Mouse (Mus musculus): ENCODE measurements around the gene Ap2a2. TPM values are rescaled to one million over a fixed set of nuclear protein-coding genes. Genes with fewer than 3 reads are reported as not detected.
"Not testable (repeated sequence)": the region's sequence is repeated elsewhere in the genome, so short reads cannot be mapped to it uniquely, and the experiment has no call there.

The Ap2a2 gene
- polyA plus RNA-seq, 1 experiment, result 92.7 TPM

DNA sequence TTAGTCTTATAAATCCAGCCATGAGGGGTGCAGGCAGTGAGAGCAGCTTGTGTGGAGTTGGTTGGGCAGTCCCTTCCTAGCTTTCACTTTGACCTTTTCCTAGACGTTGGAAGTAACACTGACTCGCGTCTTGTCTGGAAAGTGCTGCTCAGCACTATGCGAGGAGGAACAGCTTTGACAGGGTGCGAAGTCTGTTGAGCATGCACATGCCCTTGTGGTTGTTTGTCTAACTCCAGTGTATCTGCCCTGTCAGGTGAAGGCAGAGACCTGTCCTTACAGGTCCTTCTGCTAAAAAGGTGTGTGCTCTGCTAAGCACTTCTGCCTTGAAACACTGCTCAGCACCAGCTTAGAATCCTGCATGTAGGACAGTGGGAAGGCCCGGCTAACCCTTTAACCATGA, 26.9 kb downstream of the Ap2a2 start:
- peaks cover 76% of the 10 kb centered on the region for H3K79me2 ChIP-seq (ENCODE audit: control insufficient read depth, insufficient read depth)
- H3K36me3 ChIP-seq (ENCODE audit: control insufficient read depth, insufficient read depth), result peaks cover 24% of the 10 kb centered on the region
- no peak overlapping the region for H3K4me3 ChIP-seq (ENCODE audit: insufficient read depth, poor library complexity, severe bottlenecking)
- H3K79me3 ChIP-seq (ENCODE audit: low read depth), result peaks cover 53% of the 10 kb centered on the region
- no peaks in the 10 kb centered on the region for H3K27me3 ChIP-seq (ENCODE audit: control insufficient read depth, insufficient read depth, insufficient read length)
- H3ac ChIP-seq (ENCODE audit: control insufficient read depth, insufficient read length, low read depth), result no peak overlapping the region
- no peak for TF ChIP-seq USF1 (IDR thresholded peaks at IDR 0.05; ENCODE audit: low read depth)
- TF ChIP-seq CEBPB (IDR thresholded peaks at IDR 0.05; ENCODE audit: low read depth), result no peak
- no peak for TF ChIP-seq FOSL1 (IDR thresholded peaks at IDR 0.05; ENCODE audit: insufficient read depth, low read length, poor library complexity, severe bottlenecking)
- no peak for TF ChIP-seq MAX (IDR thresholded peaks at IDR 0.05)
- no peak for TF ChIP-seq MYOG (IDR thresholded peaks at IDR 0.05; ENCODE audit: control insufficient read depth, extremely low read depth, insufficient read length)
- TF ChIP-seq CTCF (IDR thresholded peaks at IDR 0.05; ENCODE audit: control insufficient read depth, insufficient read depth, insufficient read length), result no peak
- no peak for TF ChIP-seq MYOD1 (IDR thresholded peaks at IDR 0.05; ENCODE audit: control insufficient read depth, insufficient read length, low read depth)

DNA sequence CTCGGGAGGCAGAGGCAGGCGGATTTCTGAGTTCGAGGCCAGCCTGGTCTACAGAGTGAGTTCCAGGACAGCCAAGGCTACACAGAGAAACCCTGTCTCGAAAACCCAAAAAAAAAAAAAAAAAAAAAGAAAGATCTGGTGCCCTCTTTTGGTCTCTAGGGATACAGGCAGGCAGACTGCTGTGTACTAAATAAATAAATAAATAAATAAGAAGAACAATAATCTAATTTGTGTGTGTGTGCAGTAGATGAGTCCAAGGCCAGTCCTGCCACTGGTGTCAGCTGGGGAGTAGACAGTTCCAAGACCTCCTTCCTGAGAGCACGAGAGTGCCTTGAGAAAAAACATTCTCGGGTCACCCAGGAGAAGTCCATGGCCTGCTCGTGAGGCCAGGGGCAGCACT, 28.3 kb downstream of the Ap2a2 start:
- not testable (repeated sequence) for H3K27me3 ChIP-seq (ENCODE audit: control insufficient read depth, insufficient read depth, insufficient read length); H3ac ChIP-seq (ENCODE audit: control insufficient read depth, insufficient read length, low read depth); H3K4me3 ChIP-seq (ENCODE audit: insufficient read depth, poor library complexity, severe bottlenecking)
- H3K79me3 ChIP-seq (ENCODE audit: low read depth), result peaks cover 48% of the 10 kb centered on the region
- H3K79me2 ChIP-seq (ENCODE audit: control insufficient read depth, insufficient read depth), result peaks cover 76% of the 10 kb centered on the region
- peaks cover 26% of the 10 kb centered on the region for H3K36me3 ChIP-seq (ENCODE audit: control insufficient read depth, insufficient read depth)

DNA sequence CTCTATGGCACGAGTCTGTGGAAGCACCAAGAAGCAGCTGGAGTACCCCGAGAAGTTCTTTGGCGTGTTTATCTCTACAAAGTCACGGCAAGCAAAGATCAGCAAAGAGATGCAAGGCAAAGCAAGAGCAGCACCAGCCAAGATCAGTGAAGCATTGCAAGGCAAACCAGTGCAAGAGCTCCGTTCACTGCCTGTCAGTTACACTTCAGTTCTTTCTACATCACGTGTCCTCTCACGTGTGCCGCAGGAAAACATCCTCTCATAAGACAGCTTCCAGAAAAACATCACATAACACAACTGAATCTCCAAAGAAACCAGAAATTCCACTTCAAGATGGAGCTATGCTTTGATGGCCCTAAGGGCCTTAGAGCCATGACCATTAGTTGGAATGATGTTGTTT, 29.0 kb downstream of the Ap2a2 start:
- no peaks in the 10 kb centered on the region for H3K27me3 ChIP-seq (ENCODE audit: control insufficient read depth, insufficient read depth, insufficient read length)
- no peak overlapping the region for H3ac ChIP-seq (ENCODE audit: control insufficient read depth, insufficient read length, low read depth)
- H3K36me3 ChIP-seq (ENCODE audit: control insufficient read depth, insufficient read depth), result peaks cover 33% of the 10 kb centered on the region
- no peak overlapping the region for H3K4me3 ChIP-seq (ENCODE audit: insufficient read depth, poor library complexity, severe bottlenecking)
- TF ChIP-seq USF1 (IDR thresholded peaks at IDR 0.05; ENCODE audit: low read depth) (no peak), MYOD1 (IDR thresholded peaks at IDR 0.05; ENCODE audit: control insufficient read depth, insufficient read length, low read depth) (no peak), CTCF (IDR thresholded peaks at IDR 0.05; ENCODE audit: control insufficient read depth, insufficient read depth, insufficient read length) (no peak), MAX (IDR thresholded peaks at IDR 0.05) (no peak), MYOG (IDR thresholded peaks at IDR 0.05; ENCODE audit: control insufficient read depth, extremely low read depth, insufficient read length) (no peak), CEBPB (IDR thresholded peaks at IDR 0.05; ENCODE audit: low read depth) (no peak), FOSL1 (IDR thresholded peaks at IDR 0.05; ENCODE audit: insufficient read depth, low read length, poor library complexity, severe bottlenecking) (no peak)
- peaks cover 41% of the 10 kb centered on the region for H3K79me3 ChIP-seq (ENCODE audit: low read depth)
- H3K79me2 ChIP-seq (ENCODE audit: control insufficient read depth, insufficient read depth), result peaks cover 75% of the 10 kb centered on the region

DNA sequence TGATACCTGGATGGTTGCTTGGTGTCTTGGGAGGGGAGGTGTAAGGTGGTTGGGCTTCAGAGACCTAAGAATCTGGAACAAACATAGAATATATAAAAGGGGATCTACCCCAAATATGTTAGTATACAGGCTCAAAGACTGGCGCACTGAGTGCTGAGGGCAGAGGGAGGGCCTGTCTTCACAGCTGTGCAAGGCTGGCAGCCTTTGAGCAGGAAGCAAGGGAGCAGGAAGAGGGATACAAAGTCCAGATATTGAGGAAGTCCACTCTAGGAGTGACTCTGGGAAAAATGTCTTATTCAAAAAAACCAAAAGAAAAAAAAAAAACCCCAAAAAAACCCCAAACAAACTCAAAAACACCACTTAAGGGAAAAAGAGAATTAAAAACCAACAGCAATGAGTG, 30.1 kb downstream of the Ap2a2 start:
- Histone ChIP-seq H3ac (ENCODE audit: control insufficient read depth, insufficient read length, low read depth) (no peak overlapping the region), H3K36me3 (ENCODE audit: control insufficient read depth, insufficient read depth) (peaks cover 34% of the 10 kb centered on the region), H3K79me3 (ENCODE audit: low read depth) (peaks cover 39% of the 10 kb centered on the region), H3K79me2 (ENCODE audit: control insufficient read depth, insufficient read depth) (peaks cover 74% of the 10 kb centered on the region), H3K4me3 (ENCODE audit: insufficient read depth, poor library complexity, severe bottlenecking) (no peak overlapping the region), H3K27me3 (ENCODE audit: control insufficient read depth, insufficient read depth, insufficient read length) (no peaks in the 10 kb centered on the region)
- TF ChIP-seq CTCF (IDR thresholded peaks at IDR 0.05; ENCODE audit: control insufficient read depth, insufficient read depth, insufficient read length), result no peak
- no peak for TF ChIP-seq MYOG (IDR thresholded peaks at IDR 0.05; ENCODE audit: control insufficient read depth, extremely low read depth, insufficient read length)
- no peak for TF ChIP-seq MYOD1 (IDR thresholded peaks at IDR 0.05; ENCODE audit: control insufficient read depth, insufficient read length, low read depth)
- no peak for TF ChIP-seq CEBPB (IDR thresholded peaks at IDR 0.05; ENCODE audit: low read depth)
- no peak for TF ChIP-seq USF1 (IDR thresholded peaks at IDR 0.05; ENCODE audit: low read depth)
- no peak for TF ChIP-seq FOSL1 (IDR thresholded peaks at IDR 0.05; ENCODE audit: insufficient read depth, low read length, poor library complexity, severe bottlenecking)
- TF ChIP-seq MAX (IDR thresholded peaks at IDR 0.05), result no peak

DNA sequence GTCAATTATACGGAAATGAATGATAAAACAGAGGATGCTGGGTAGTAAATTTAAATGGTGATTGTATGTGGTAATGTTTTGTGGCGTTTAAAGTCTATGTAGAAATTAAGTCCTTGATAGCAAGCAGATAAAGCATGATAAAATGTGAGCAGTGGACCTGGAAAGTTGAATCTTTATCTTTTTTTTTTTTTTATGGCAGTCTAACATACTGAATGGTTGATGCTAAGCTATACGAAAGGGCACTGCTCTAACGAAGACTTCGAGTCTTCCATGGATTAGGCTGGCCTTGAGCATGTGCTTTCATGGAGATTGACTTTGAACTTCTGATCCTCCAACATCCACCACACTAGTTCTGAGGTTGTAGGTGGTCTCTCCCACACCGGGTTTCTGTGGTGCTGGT, 31.1 kb downstream of the Ap2a2 start:
- H3ac ChIP-seq (ENCODE audit: control insufficient read depth, insufficient read length, low read depth), result no peak overlapping the region
- peaks cover 30% of the 10 kb centered on the region for H3K79me3 ChIP-seq (ENCODE audit: low read depth)
- peaks cover 43% of the 10 kb centered on the region for H3K36me3 ChIP-seq (ENCODE audit: control insufficient read depth, insufficient read depth)
- H3K4me3 ChIP-seq (ENCODE audit: insufficient read depth, poor library complexity, severe bottlenecking), result no peak overlapping the region
- H3K79me2 ChIP-seq (ENCODE audit: control insufficient read depth, insufficient read depth), result peaks cover 66% of the 10 kb centered on the region
- H3K27me3 ChIP-seq (ENCODE audit: control insufficient read depth, insufficient read depth, insufficient read length), result no peaks in the 10 kb centered on the region
- TF ChIP-seq CTCF (IDR thresholded peaks at IDR 0.05; ENCODE audit: control insufficient read depth, insufficient read depth, insufficient read length), result no peak
- no peak for TF ChIP-seq FOSL1 (IDR thresholded peaks at IDR 0.05; ENCODE audit: insufficient read depth, low read length, poor library complexity, severe bottlenecking)
- TF ChIP-seq CEBPB (IDR thresholded peaks at IDR 0.05; ENCODE audit: low read depth), result no peak
- no peak for TF ChIP-seq MAX (IDR thresholded peaks at IDR 0.05)
- no peak for TF ChIP-seq MYOD1 (IDR thresholded peaks at IDR 0.05; ENCODE audit: control insufficient read depth, insufficient read length, low read depth)
- TF ChIP-seq MYOG (IDR thresholded peaks at IDR 0.05; ENCODE audit: control insufficient read depth, extremely low read depth, insufficient read length), result no peak

DNA sequence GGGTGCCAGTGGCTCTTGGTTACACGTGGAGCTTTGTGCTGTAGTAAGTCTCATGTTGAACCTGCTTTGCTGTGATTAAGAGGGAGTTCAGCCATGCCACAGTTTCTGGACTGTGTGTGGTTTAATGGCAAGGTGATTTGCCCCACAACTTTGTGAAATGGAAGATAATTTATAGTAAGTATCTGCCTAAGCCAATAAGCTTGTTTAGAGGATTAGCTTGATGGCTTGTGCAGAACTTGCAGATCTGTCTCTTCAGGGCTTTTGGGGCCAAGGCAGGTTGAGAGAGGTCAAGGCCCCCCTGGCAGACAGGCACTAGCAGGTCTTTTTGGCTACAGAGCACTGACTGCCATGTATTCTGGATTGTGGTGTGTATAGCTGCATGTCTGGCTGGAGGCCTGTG, 35.0 kb downstream of the Ap2a2 start:
- peaks cover 20% of the 10 kb centered on the region for H3K79me3 ChIP-seq (ENCODE audit: low read depth)
- peaks cover 67% of the 10 kb centered on the region for H3K36me3 ChIP-seq (ENCODE audit: control insufficient read depth, insufficient read depth)
- H3K4me3 ChIP-seq (ENCODE audit: insufficient read depth, poor library complexity, severe bottlenecking), result no peak overlapping the region
- H3K79me2 ChIP-seq (ENCODE audit: control insufficient read depth, insufficient read depth), result peaks cover 46% of the 10 kb centered on the region
- no peak for TF ChIP-seq CEBPB (IDR thresholded peaks at IDR 0.05; ENCODE audit: low read depth)
- no peak for TF ChIP-seq MYOD1 (IDR thresholded peaks at IDR 0.05; ENCODE audit: control insufficient read depth, insufficient read length, low read depth)
- no peak for TF ChIP-seq CTCF (IDR thresholded peaks at IDR 0.05; ENCODE audit: control insufficient read depth, insufficient read depth, insufficient read length)
- TF ChIP-seq USF1 (IDR thresholded peaks at IDR 0.05; ENCODE audit: low read depth), result no peak
- no peak for TF ChIP-seq MYOG (IDR thresholded peaks at IDR 0.05; ENCODE audit: control insufficient read depth, extremely low read depth, insufficient read length)
- TF ChIP-seq FOSL1 (IDR thresholded peaks at IDR 0.05; ENCODE audit: insufficient read depth, low read length, poor library complexity, severe bottlenecking), result no peak
- no peak for TF ChIP-seq MAX (IDR thresholded peaks at IDR 0.05)
- no peaks in the 10 kb centered on the region for H3K27me3 ChIP-seq (ENCODE audit: control insufficient read depth, insufficient read depth, insufficient read length)
- H3ac ChIP-seq (ENCODE audit: control insufficient read depth, insufficient read length, low read depth), result no peak overlapping the region

Data from C2C12 (cell line).